7 mouse cellular contexts compared by ENCODE assay signal in genomic region chr16:17148084-17148483, GRCm38 (mm10). TPM values are rescaled to one million over a fixed set of nuclear protein-coding genes. Genes with fewer than 3 reads are reported as not detected.
DNase-seq lines count a peak whose midpoint lies in the region; ATAC-seq and TF ChIP-seq lines count a peak whose summit lies in the region.

No protein-coding gene starts in this region.

- peak overlapping the region; percentile 40; the same call in 1 of the 2 replicates for H3K4me3 ChIP-seq in lung, postnatal 0 days (ENCODE audit: low read depth, low read length)
- H3K4me3 ChIP-seq in forebrain, embryonic 12.5 days (replicated peaks) = peak overlapping the region; percentile 59
- peak overlapping the region; percentile 30 for H3K4me3 ChIP-seq in myocyte

- H3K4me2 ChIP-seq in lung, postnatal 0 days (replicated peaks; ENCODE audit: low read depth, low read length) = peak overlapping the region; percentile 95
- peak overlapping the region; percentile 72 for H3K4me2 ChIP-seq in forebrain, embryonic 12.5 days
- no peak overlapping the region for H3K4me2 ChIP-seq in myocyte (ENCODE audit: low read depth)

- no peak overlapping the region for H3K27ac ChIP-seq in lung, postnatal 0 days (ENCODE audit: low read length)
- no peak overlapping the region for H3K27ac ChIP-seq in forebrain, embryonic 12.5 days

- 0 out of 2 replicates have a peak, but pooled peaks cover 7% of the 10 kb centered on the region for H3K36me3 ChIP-seq in lung, postnatal 0 days (ENCODE audit: insufficient read depth, low read length)
- H3K36me3 ChIP-seq in forebrain, embryonic 12.5 days (replicated peaks) = peaks cover 24% of the 10 kb centered on the region
- peaks cover 13% of the 10 kb centered on the region for H3K36me3 ChIP-seq in myocyte (ENCODE audit: control insufficient read depth, insufficient read depth)

- H3K9me3 ChIP-seq in lung, postnatal 0 days (ENCODE audit: low read length) = no peaks in the 10 kb centered on the region
- H3K9me3 ChIP-seq in forebrain, embryonic 12.5 days = no peaks in the 10 kb centered on the region

- peak; percentile 16 for DNase-seq in lung, postnatal 0 days (ENCODE audit: low spot score)
- no peak for DNase-seq in lung, adult 18-20 months
- DNase-seq in brain, embryonic 14.5 days (ENCODE audit: low read depth) = peak; percentile 42
- peak; percentile 60 to 68 for DNase-seq in kidney, postnatal 4 days
- no peak for DNase-seq in left cerebral cortex, adult 8-10 months (ENCODE audit: low spot score in 2 of 2)

- no peak overlapping the region for H3ac ChIP-seq in myocyte (ENCODE audit: control insufficient read depth, insufficient read length)

- 9% methylated on average over 16 of the region's 16 CpGs for WGBS in lung, postnatal 0 days
- 8% methylated on average over 16 of the region's 16 CpGs for WGBS in forebrain, embryonic 12.5 days

- no peak overlapping the region for H3K9ac ChIP-seq in lung, postnatal 0 days (replicated peaks; ENCODE audit: low read depth)
- no peak overlapping the region for H3K9ac ChIP-seq in forebrain, embryonic 12.5 days

- H3K79me2 ChIP-seq in myocyte (ENCODE audit: control insufficient read depth, insufficient read depth) = no peaks in the 10 kb centered on the region

- TF ChIP-seq POLR2A in brain, embryonic 14.5 days (IDR thresholded peaks at IDR 0.05; ENCODE audit: borderline replicate concordance, extremely low read depth, insufficient read depth, insufficient read length, poor library complexity, severe bottlenecking) = no peak
- TF ChIP-seq POLR2A in myocyte (IDR thresholded peaks at IDR 0.05; ENCODE audit: insufficient read length, low read depth) = no peak

- peak; percentile 21; the same call in 1 of the 2 replicates for ATAC-seq in lung, postnatal 0 days
- peak; percentile 21; the same call in 1 of the 2 replicates for ATAC-seq in forebrain, embryonic 12.5 days (ENCODE audit: low FRiP score)

- H3K4me1 ChIP-seq in lung, postnatal 0 days (ENCODE audit: insufficient read depth, low read depth, low read length) = peaks cover 13% of the 10 kb centered on the region; the same call in 1 of the 2 replicates
- peaks cover 17% of the 10 kb centered on the region for H3K4me1 ChIP-seq in forebrain, embryonic 12.5 days

- no peaks in the 10 kb centered on the region for H3K27me3 ChIP-seq in lung, postnatal 0 days (replicated peaks; ENCODE audit: insufficient read depth, low read length)
- peaks cover 22% of the 10 kb centered on the region for H3K27me3 ChIP-seq in forebrain, embryonic 12.5 days
- no peaks in the 10 kb centered on the region for H3K27me3 ChIP-seq in myocyte (ENCODE audit: control insufficient read depth, insufficient read depth, insufficient read length)

- TF ChIP-seq EP300 in lung, postnatal 0 days (IDR thresholded peaks at IDR 0.05) = no peak

- peak; percentile 58 for TF ChIP-seq CTCF in lung, postnatal 0 days (IDR thresholded peaks at IDR 0.05)
- TF ChIP-seq CTCF in brain, embryonic 14.5 days (IDR thresholded peaks at IDR 0.05; ENCODE audit: borderline replicate concordance, extremely low read depth, insufficient read depth, insufficient read length) = peak; percentile 45

TF ChIP-seq in myocyte, 11 proteins besides CTCF, POLR2A, EP300 and RAD21:
- TF ChIP-seq SRF (IDR thresholded peaks at IDR 0.05; ENCODE audit: control insufficient read depth, insufficient read length, low read depth) (no peak), MYOD1 (IDR thresholded peaks at IDR 0.05; ENCODE audit: control insufficient read depth in 1 of 3, insufficient read length in 2 of 3, low read depth in 2 of 3) (no peak), CEBPB (IDR thresholded peaks at IDR 0.05; ENCODE audit: insufficient read depth, poor library complexity, severe bottlenecking) (no peak), E2F4 (IDR thresholded peaks at IDR 0.05; ENCODE audit: insufficient read depth) (no peak), MAX (IDR thresholded peaks at IDR 0.05; ENCODE audit: low read depth) (no peak), REST (IDR thresholded peaks at IDR 0.05; ENCODE audit: insufficient read depth, insufficient read length) (no peak), POLR2AphosphoS2 (IDR thresholded peaks at IDR 0.05; ENCODE audit: insufficient read length, low read depth) (no peak), MYOG (IDR thresholded peaks at IDR 0.05; ENCODE audit: control insufficient read depth in 1 of 3, insufficient read depth in 1 of 3, insufficient read length in 2 of 3, low read depth in 2 of 3) (no peak), USF1 (IDR thresholded peaks at IDR 0.05; ENCODE audit: low read depth) (no peak), TCF12 (IDR thresholded peaks at IDR 0.05; ENCODE audit: insufficient read depth, poor library complexity, severe bottlenecking) (no peak), TCF3 (IDR thresholded peaks at IDR 0.05; ENCODE audit: insufficient read length, low read depth) (no peak)
TF ChIP-seq in myocyte: peak in this region for 0.

RNA-seq across cellular contexts. Expression of gene Ccdc116, which starts 1.1 kb away (rescaled TPM):
- 0.08 and 0.13 TPM in 2 replicates for polyA plus RNA-seq in lung, postnatal 0 days (2015; fragmentation: Nextera tagmentation; extraction: Ambion mirVana)
- 5.4 and 6.2 TPM in 2 replicates for polyA plus RNA-seq in brain, embryonic 14.5 days (2012; rRNA removed)
- polyA plus RNA-seq in forebrain, embryonic 12.5 days (2016; fragmentation: Nextera tagmentation; extraction: Ambion mirVana) = 0.63 and 0.65 TPM in 2 replicates
- 0.17 TPM for polyA plus RNA-seq in myocyte (2012; fragmentation: generic; extraction: Trizol)
- total RNA-seq in left cerebral cortex, adult 8-10 months (2022) = 1 to 10 TPM; 1.8 to 7.6 (median 2.9) TPM

RNA-seq across cellular contexts. Expression of gene Ydjc, which starts 3.7 kb away (rescaled TPM):
- 1.6 TPM in 2 replicates for polyA plus RNA-seq in lung, postnatal 0 days (2015; fragmentation: Nextera tagmentation; extraction: Ambion mirVana)
- 41.9 and 51.4 TPM in 2 replicates for polyA plus RNA-seq in brain, embryonic 14.5 days (2012; rRNA removed)
- 8.0 and 9.6 TPM in 2 replicates for polyA plus RNA-seq in forebrain, embryonic 12.5 days (2016; fragmentation: Nextera tagmentation; extraction: Ambion mirVana)
- 8.2 TPM for polyA plus RNA-seq in myocyte (2012; fragmentation: generic; extraction: Trizol)
- 10 to 100 TPM; 21.9 to 27.3 (median 24.6) TPM for total RNA-seq in left cerebral cortex, adult 8-10 months (2022)

RNA-seq across cellular contexts. Expression of gene Sdf2l1, which starts 15.9 kb away (rescaled TPM):
- polyA plus RNA-seq in lung, postnatal 0 days (2015; fragmentation: Nextera tagmentation; extraction: Ambion mirVana) = 20.6 and 34.6 TPM in 2 replicates
- polyA plus RNA-seq in brain, embryonic 14.5 days (2012; rRNA removed) = 20.2 and 23.4 TPM in 2 replicates
- 63.8 and 66.3 TPM in 2 replicates for polyA plus RNA-seq in forebrain, embryonic 12.5 days (2016; fragmentation: Nextera tagmentation; extraction: Ambion mirVana)
- 17.3 TPM for polyA plus RNA-seq in myocyte (2012; fragmentation: generic; extraction: Trizol)
- total RNA-seq in left cerebral cortex, adult 8-10 months (2022) = 10 to 100 TPM; 11.3 to 23.7 (median 17.9) TPM

RNA-seq across cellular contexts. Expression of gene 2610318N02Rik, which starts 23.1 kb away (rescaled TPM):
- polyA plus RNA-seq in lung, postnatal 0 days (2015; fragmentation: Nextera tagmentation; extraction: Ambion mirVana) = 0.90 and 1.3 TPM in 2 replicates
- polyA plus RNA-seq in brain, embryonic 14.5 days (2012; rRNA removed) = 35.9 and 55.8 TPM in 2 replicates
- polyA plus RNA-seq in forebrain, embryonic 12.5 days (2016; fragmentation: Nextera tagmentation; extraction: Ambion mirVana) = 79.2 and 79.9 TPM in 2 replicates
- 13.5 TPM for polyA plus RNA-seq in myocyte (2012; fragmentation: generic; extraction: Trizol)
- total RNA-seq in left cerebral cortex, adult 8-10 months (2022) = 1 to 10 TPM; 1.8 to 2.7 (median 2.4) TPM

RNA-seq across cellular contexts. Expression of gene Ppil2, which starts 37.0 kb away (rescaled TPM):
- polyA plus RNA-seq in lung, postnatal 0 days (2015; fragmentation: Nextera tagmentation; extraction: Ambion mirVana) = 82.2 and 91.4 TPM in 2 replicates
- polyA plus RNA-seq in brain, embryonic 14.5 days (2012; rRNA removed) = 134 and 157 TPM in 2 replicates
- 149 and 160 TPM in 2 replicates for polyA plus RNA-seq in forebrain, embryonic 12.5 days (2016; fragmentation: Nextera tagmentation; extraction: Ambion mirVana)
- polyA plus RNA-seq in myocyte (2012; fragmentation: generic; extraction: Trizol) = 48.5 TPM
- total RNA-seq in left cerebral cortex, adult 8-10 months (2022) = 10 to 100 TPM; 70.7 to 86.3 (median 81.6) TPM

Comparison
In these comparisons a context has a peak if more than half of its experiments do, and no peak if none do; other contexts are left out.
1. DNase-seq: peak in lung, postnatal 0 days (single experiment), brain, embryonic 14.5 days (single experiment) and kidney, postnatal 4 days (2 of 2); none in lung, adult 18-20 months (0 of 2) and left cerebral cortex, adult 8-10 months (0 of 2).
2. Peak in every context shown above with its lines, with median percentiles within 50 percentile points of each other: H3K4me3 ChIP-seq.